Mouse (Mus musculus): ENCODE data around the gene Cyb561d2. TPM values are rescaled to one million over a fixed set of nuclear protein-coding genes. Genes with fewer than 3 reads are reported as not detected.

Gene Cyb561d2
- total and polyA plus RNA-seq, 3 experiments = 37.8 to 38.1 TPM; not detected in 1

GRCm38 (mm10) chr9:107563029-107563581 lies 21.1 kb upstream of the Cyb561d2 start, which contains the start of gene Tusc2 (continued):
- no peak for TF ChIP-seq POLR2AphosphoS5 (IDR thresholded peaks at IDR 0.05; ENCODE audit: borderline replicate concordance, low read depth, low read length)
- peak; percentile 85; the same call in 1 of the 2 replicates for TF ChIP-seq ZMIZ1 (IDR thresholded peaks at IDR 0.05; ENCODE audit: low read depth, low read length)
- TF ChIP-seq NRF1 (IDR thresholded peaks at IDR 0.05; ENCODE audit: insufficient read depth, low read depth, low read length, poor library complexity, severe bottlenecking) = 0 out of 2 replicates have a peak, but pooled peaks have one; percentile 38
- no peak for TF ChIP-seq ZKSCAN1 (IDR thresholded peaks at IDR 0.05; ENCODE audit: low read depth, low read length)
- no peak for TF ChIP-seq EP300 (IDR thresholded peaks at IDR 0.05; ENCODE audit: low read depth in 1 of 2, low read length in 2 of 2)
- TF ChIP-seq RCOR1 (IDR thresholded peaks at IDR 0.05; ENCODE audit: low read depth, low read length) = peak; percentile 34; the same call in 1 of the 2 replicates
- TF ChIP-seq E2F4 (IDR thresholded peaks at IDR 0.05; ENCODE audit: borderline replicate concordance, low read depth, low read length) = no peak
- TF ChIP-seq HCFC1 (IDR thresholded peaks at IDR 0.05; ENCODE audit: low read depth, low read length) = peak; percentile 87
- TF ChIP-seq GATA1 (IDR thresholded peaks at IDR 0.05; ENCODE audit: low read depth, low read length) = no peak
- TF ChIP-seq MXI1 (IDR thresholded peaks at IDR 0.05; ENCODE audit: low read depth, low read length) = peak; percentile 89; the same call in 1 of the 2 replicates
- no peak for TF ChIP-seq ZC3H11A (IDR thresholded peaks at IDR 0.05; ENCODE audit: low read depth, low read length)
- TF ChIP-seq MAZ (IDR thresholded peaks at IDR 0.05; ENCODE audit: low read depth, low read length) = no peak
- TF ChIP-seq SMC3 (IDR thresholded peaks at IDR 0.05; ENCODE audit: low read depth, low read length) = no peak
- no peak for TF ChIP-seq MYB (IDR thresholded peaks at IDR 0.05; ENCODE audit: low read depth, low read length)
- no peak for TF ChIP-seq BHLHE40 (IDR thresholded peaks at IDR 0.05; ENCODE audit: borderline replicate concordance, low read depth, low read length)
- no peak for TF ChIP-seq MYC (IDR thresholded peaks at IDR 0.05; ENCODE audit: low read depth, low read length)
- no peak for TF ChIP-seq GABPA (IDR thresholded peaks at IDR 0.05; ENCODE audit: low read depth, low read length)
- TF ChIP-seq KAT2A (conservative IDR thresholded peaks at IDR 0.05; ENCODE audit: low read depth, low read length) = no peak; the same call in 1 of the 2 replicates
- TF ChIP-seq TAL1 (IDR thresholded peaks at IDR 0.05; ENCODE audit: low read length) = no peak
- TF ChIP-seq NELFE (IDR thresholded peaks at IDR 0.05; ENCODE audit: low read depth, low read length) = peak; percentile 77
- no peak for TF ChIP-seq CTCF (IDR thresholded peaks at IDR 0.05 in 2 of 3, conservative IDR thresholded peaks at IDR 0.05 in 1 of 3; ENCODE audit: control insufficient read depth in 1 of 3, insufficient read depth in 1 of 3, low read depth in 2 of 3, low read length in 3 of 3, poor library complexity in 1 of 3, severe bottlenecking in 1 of 3)
- TF ChIP-seq CHD1 (IDR thresholded peaks at IDR 0.05; ENCODE audit: low read depth, low read length) = no peak
- peak; percentile 90; the same call in 1 of the 2 replicates for TF ChIP-seq UBTF (IDR thresholded peaks at IDR 0.05; ENCODE audit: borderline replicate concordance, insufficient read depth, low read depth, low read length)

DNA sequence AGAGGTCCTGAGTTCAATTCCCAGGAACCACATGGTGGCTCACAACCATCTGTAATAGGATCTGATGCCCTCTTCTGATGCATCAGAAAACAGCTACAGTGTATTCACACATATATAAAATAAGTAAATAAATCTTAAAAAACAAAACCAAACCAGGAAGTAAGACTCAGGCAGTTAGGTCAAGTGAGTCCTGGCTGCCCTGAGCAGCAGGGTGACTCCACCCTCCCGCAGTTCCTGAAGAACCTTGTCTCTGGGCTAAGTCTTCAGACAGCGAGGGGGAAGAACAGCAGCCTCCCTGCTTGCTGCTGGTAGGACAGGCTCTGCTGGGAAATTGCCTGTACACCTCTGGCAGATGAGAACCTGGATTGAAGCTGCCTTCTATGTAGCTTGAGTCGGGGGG lies 14.4 kb upstream of the Cyb561d2 start:
- peak overlapping the region; percentile 20 to 82; a peak in 3 of 4 replicates for H3K4me3 ChIP-seq (ENCODE audit: control insufficient read depth in 1 of 2, insufficient read depth in 1 of 2, low read depth in 2 of 2, low read length in 2 of 2)
- H3K27me3 ChIP-seq (ENCODE audit: control insufficient read depth in 1 of 2, insufficient read depth in 2 of 2, low read length in 2 of 2) = no peaks in the 10 kb centered on the region
- DNase-seq (ENCODE audit: low read depth, low spot score) = peak; percentile 50
- H3K4me1 ChIP-seq (ENCODE audit: control insufficient read depth in 1 of 2, insufficient read depth in 2 of 2, low read length in 2 of 2) = peaks cover 10 to 28% of the 10 kb centered on the region in 2 experiments
- H3K9me3 ChIP-seq (replicated peaks; ENCODE audit: insufficient read depth, low read length) = no peaks in the 10 kb centered on the region
- H3K79me2 ChIP-seq (ENCODE audit: control insufficient read depth, insufficient read depth, low read length, poor library complexity) = peaks cover 35% of the 10 kb centered on the region
- H3K9ac ChIP-seq (ENCODE audit: control insufficient read depth, low read depth, low read length, poor library complexity, severe bottlenecking) = peak overlapping the region; percentile 94
- H3K36me3 ChIP-seq (ENCODE audit: control insufficient read depth in 1 of 2, insufficient read depth in 2 of 2, low read length in 2 of 2) = peaks cover 10 to 29% of the 10 kb centered on the region in 2 experiments; a peak in 3 of 4 replicates
- TF ChIP-seq ELF1 (IDR thresholded peaks at IDR 0.05; ENCODE audit: low read depth, low read length) (peak; percentile 70), NELFE (IDR thresholded peaks at IDR 0.05; ENCODE audit: low read depth, low read length) (no peak)
- H3K27ac ChIP-seq (ENCODE audit: control insufficient read depth, low read depth, low read length) = peak overlapping the region; percentile 40

Measured in MEL (cell line).